Mouse (Mus musculus): ENCODE measurements at regions not wholly inside any gene's neighbourhood (a gene's known extent, or its start where the extent isn't known, plus 50 kb on each side); places are given as distances from the start of the nearest gene placed in this dataset.

- in situ Hi-C loops (cut with MboI, MseI), result no loop called here
Measured at GRCm38 (mm10) chr4:45746451-45746850, 52.4 kb upstream of the Aldh1b1 start.

DNA sequence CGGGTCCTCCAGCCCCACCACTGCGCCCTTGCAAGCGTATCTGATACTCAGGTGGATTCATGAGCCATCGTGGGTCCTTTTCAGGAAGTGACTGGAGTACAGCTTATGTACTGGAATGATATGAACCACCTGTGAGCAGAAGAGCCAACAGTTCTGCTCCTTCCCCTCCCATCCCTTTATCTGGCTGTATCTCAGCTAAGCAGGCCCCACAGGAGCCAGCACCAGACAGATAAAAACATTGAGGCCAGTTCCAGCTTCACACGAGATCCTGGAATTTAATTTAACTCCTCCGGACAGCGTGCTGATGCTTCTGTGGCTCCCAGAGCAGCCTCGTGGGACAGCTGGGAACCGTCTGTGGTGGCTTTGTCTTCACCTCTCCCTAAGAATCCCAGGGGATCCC is 53.1 kb upstream of the Aldh1b1 start:
- in situ Hi-C loops (cut with MboI, MseI), result no loop called here

GRCm38 (mm10) chr4:45744849-45745407 is 53.9 kb upstream of the Aldh1b1 start:
- in situ Hi-C loops (cut with MboI, MseI), result no loop called here

- in situ Hi-C loops (cut with MboI, MseI), result no loop called here
Measured at GRCm38 (mm10) chr4:45740779-45741365, 58.0 kb upstream of the Aldh1b1 start.

DNA sequence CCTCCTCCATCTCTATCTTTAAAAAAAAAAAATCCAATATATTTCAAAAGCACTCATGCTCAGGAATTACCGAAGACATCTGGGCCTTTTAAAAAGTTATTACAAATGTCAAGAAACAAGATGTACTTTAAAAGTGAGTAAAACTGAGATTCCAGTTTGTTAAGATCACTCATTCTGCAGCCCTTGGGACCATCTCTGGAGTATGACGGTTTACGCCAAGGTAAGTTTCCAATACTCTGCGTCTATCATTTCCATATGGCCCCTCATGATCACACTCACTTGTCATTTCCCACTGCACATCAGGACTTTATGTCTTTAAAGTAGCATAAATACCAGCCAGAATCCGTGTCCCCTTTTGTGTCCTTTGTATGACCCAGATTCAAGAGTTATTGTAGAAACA is 58.5 kb upstream of the Aldh1b1 start:
- in situ Hi-C loops (cut with MboI, MseI), result no loop called here

DNA sequence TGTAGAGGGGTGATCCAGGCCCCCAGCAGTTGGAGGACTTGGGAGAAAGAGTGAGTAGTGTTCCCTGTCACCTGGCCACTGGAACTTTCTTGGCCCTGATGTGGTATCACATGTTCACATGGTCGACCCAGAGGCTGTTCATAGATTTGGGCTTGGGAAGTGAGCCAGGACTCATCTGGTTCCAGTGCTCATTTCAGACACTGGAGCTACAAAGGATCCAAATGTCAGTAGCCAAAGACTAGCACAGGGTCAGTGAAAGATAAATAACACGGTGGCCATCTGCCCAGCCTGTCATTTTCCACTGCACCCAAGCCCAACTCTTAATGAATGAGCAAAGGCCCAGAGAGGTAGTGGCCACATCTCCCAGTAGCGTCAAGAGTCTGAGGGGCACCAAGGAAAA is 59.1 kb upstream of the Aldh1b1 start:
- in situ Hi-C loops (cut with MboI, MseI), result no loop called here

GRCm38 (mm10) chr4:45739168-45739567 is 59.7 kb upstream of the Aldh1b1 start:
- in situ Hi-C loops (cut with MboI, MseI), result no loop called here

DNA sequence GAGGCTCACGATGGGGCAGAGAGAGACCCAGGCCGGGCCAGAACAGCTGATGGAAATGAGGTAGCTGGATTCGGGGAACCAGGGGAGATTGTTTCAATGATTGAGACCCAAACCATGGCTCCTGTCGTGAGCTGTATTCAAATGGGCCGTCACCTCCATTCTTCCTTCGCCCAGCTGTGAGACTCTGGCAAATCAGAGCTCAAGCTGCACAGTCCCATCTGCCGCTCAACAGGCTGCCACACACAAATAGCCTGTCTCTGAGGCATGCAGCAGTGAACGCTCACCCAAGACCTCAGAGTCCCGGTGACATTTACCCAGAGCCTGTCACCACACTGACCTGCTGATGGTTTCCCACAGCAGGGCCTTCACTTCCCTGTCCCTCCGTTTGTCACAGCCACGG is 60.1 kb upstream of the Aldh1b1 start:
- in situ Hi-C loops (cut with MboI, MseI), result no loop called here

DNA sequence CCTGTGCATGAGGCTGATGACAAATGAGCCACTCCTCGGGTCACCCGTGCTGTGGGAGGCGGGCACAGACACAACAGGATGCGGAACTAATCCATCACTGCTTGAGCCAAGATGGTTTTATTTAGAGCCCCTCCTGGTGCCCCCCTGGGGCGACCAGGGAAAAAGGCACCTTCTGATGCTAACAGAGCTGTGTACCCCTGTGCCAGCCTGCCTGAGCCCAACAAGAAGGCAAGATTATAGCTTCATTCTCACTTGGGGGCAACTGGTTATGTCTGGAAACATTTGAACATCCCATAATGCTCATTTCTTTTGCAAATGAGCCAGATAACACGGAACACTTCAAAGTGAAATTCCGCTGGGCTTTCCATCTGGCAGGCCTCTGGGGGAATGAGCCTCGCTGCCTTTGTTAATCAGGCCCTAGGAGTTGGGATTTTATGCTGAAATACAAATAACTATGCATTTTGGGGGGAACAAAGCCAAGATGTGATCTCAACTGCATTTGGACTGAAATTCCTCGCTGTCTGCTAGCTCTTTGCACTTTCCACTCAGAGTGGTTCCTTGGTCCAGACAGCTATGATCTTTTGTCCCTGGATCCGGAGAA is 62.5 kb upstream of the Aldh1b1 start:
- in situ Hi-C loops (cut with MboI, MseI), result no loop called here

DNA sequence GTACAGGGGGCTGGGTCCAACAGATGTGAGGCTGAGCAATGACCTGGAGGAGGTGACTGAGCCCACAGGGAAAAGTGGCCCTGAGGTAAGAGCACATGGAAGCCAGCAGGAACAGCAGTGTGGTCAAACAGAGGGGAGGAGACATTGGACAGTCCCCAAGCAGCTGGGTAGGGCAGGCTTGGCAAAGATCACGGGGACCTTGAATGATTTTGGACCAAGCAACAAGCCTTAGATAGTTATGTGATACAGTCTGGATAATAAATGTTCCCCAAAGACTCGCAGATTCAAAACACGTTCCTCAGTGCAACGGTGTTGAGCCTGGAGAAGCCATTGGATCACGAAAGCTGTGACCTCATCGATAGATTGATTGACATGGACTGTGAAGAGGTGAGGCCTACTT is 64.8 kb upstream of the Aldh1b1 start:
- in situ Hi-C loops (cut with MboI, MseI), result no loop called here

DNA sequence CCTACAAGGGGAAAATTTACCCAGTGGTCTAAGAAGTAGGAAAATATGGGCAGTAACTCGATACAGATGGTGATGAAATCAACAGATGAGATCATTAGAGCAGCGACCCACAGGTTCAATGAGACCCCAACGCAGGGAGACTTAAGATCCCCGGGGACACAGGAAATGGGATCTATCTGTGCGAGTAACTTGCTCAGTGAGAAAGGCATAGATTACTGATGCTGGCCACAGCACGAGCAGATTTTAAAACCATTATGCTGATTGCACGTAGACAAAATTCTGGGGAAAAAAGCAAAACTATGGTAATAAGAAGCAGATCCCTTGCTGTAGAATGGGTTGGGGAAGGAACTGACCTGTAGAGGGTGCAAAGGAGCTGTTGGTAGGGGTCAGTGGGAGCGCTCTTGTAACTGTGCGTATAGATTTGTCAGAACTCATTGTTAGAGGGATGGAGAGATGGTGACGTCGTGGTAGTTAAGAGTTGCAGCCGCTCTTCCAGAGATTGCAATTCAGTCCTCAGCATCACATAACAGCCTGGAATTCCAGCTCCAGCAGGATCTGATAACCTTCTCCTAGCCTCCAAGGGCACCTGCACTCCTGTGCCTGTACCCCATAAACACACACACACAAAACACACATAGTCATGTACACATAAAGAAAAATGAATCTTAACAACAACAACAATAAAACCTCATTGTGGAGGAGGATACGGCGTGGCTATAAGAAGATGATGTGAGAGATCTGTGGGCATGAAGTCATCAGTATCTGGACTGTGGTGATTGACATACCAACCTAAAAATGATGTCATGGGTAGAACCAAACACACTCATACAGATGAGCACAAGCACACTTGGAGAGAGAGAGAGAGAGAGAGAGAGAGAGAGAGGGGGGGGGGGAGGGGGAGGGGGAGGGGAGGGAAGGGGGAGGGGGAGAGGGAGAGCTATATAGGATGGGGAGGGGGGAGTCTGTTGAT is 67.7 kb upstream of the Aldh1b1 start:
- in situ Hi-C loops (cut with MboI, MseI), result no loop called here

DNA sequence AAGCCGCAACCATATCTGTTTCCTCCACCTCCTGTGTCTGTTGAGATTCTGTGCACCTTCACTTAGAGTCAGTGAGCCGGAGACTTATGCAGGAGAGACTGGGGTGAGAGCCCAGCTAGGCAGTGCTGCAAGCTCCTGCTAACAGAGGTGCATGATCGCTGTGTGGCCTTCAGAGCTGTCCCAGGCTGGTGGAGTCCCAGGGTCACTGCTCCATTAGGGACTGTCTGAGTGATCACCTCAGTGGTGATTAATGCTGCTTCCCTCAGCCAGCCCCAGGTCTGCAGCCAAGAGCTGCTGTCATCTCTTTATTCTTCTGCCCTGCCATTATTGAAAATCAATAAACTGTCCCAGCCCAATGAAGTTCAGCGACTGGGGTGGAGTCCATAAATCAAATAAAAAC is 69.0 kb upstream of the Aldh1b1 start:
- in situ Hi-C loops (cut with MboI, MseI), result no loop called here

- in situ Hi-C loops (cut with MboI, MseI), result no loop called here
Measured at GRCm38 (mm10) chr4:45728825-45729224, 70.0 kb upstream of the Aldh1b1 start.

GRCm38 (mm10) chr4:45727915-45728314 is 70.9 kb upstream of the Aldh1b1 start:
- in situ Hi-C loops (cut with MboI, MseI), result no loop called here

DNA sequence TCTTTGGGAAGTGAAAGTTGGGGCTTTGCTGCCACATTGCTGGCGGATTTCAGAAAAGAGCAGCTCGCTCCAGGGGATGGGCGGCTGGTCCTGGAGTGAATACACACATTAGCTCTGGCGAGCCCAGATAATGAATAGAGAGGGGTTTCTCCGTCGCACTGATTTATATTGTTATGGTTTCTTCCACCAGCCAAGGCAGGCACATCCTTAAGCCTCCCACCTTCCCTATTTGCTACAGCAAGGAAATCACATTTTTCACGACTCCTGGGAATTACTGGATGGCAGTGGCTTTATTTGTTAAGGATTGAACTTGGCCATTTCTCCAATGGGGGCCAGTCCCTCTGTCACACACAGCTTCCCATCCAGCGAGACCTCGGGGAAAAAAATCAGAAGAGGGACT is 71.3 kb upstream of the Aldh1b1 start:
- in situ Hi-C loops (cut with MboI, MseI), result no loop called here

GRCm38 (mm10) chr4:45726783-45727182 is 72.0 kb upstream of the Aldh1b1 start:
- in situ Hi-C loops (cut with MboI, MseI), result no loop called here

DNA sequence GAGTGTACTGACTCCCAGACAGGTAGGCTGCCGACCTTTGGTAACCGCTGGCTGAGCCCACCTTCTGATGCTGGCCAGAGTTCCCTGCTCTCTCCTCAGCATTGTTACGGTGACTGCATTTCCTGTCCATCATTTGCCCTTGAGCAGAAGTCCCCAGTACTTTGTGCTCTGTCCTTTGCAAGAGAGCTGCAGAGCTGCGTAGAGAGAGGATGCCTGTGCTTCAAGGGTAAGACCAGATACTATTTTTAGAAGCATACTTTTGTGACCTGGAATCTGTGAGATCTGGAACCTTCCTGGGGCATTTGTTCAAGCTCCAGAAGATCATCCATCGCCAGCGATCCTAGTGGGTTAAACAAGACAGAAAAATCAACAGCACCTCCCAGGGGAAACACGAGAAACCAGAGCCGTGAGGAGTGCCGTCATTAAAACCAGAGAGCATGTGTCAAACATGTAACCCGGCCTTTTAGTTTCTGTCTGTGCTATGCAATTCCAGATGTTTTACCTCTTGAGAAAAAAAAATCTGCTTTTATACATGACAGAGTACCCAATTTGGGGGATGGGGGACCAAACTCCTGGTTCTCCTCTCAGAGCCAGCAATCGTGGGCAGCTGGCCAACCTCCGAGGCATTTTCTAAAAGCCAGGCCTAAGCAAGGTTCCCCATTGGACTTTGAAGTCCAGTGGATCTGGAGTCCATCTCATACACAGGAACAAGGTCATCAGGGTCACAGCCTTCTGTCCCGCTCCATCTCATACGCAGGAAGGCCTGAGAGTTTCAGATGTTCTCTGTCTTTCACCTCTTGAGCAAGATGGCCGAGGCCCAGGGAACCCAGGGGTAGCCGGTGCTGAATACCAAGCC is 73.5 kb upstream of the Aldh1b1 start:
- in situ Hi-C loops (cut with MboI, MseI), result no loop called here

DNA sequence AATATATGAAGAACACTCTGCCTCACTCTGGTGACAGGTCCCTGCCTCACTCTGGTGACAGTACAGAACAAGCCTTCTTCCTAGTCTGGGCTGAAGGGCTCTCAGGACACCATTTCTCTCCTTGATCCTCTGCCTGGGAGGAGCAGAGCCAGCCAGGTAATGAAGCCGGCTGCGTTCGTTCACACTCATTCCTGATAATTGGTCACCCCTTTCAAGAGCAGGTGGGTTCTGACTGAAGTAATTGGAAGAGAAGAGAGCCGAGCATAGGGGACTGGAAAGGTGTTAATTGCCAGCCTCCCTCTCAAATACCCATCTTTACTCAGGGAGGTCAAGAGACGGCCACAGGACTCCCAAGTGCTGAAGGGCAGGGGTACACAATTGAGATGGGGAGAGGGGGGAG is 78.5 kb upstream of the Aldh1b1 start:
- in situ Hi-C loops (cut with MboI, MseI), result no loop called here

DNA sequence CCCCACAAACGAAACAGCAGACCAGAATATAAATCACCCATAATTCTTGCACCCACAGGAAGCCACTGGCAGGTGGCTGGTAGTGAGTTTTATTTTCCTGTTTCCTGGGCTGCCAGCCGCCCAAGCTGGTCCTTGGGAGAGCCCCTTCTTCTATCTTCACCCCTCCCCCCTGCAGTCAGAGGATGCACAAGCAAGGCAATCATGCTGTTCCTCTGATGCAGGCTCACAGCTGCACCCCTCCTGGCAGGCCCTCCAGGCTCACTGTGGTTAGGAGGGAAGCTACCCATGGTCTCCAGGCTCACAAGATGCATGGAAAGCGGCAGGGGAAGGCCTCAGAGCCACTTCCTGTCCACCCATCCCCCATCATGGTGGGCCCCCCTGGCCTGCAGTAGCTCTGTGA is 79.3 kb upstream of the Aldh1b1 start:
- in situ Hi-C loops (cut with MboI, MseI), result no loop called here

DNA sequence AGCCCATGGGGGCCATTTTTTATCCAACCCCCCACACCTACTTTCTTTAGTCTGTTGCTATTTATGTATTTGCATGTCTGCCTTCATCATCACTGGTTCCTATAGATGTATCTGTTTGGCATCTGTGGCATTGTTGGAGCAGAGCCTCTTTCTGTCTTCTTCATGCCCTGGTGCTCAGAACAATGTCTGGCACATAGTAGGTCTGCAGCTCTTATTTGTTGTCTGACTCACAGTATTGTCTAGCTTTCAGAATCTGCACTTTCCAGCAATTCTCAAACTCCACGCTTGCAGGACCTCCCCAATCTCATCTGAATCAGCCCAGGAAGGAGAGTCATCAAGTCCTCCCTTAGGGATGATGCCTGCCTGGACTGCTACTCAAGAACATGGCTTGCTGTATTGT is 82.9 kb upstream of the Aldh1b1 start:
- in situ Hi-C loops (cut with MboI, MseI), result no loop called here

DNA sequence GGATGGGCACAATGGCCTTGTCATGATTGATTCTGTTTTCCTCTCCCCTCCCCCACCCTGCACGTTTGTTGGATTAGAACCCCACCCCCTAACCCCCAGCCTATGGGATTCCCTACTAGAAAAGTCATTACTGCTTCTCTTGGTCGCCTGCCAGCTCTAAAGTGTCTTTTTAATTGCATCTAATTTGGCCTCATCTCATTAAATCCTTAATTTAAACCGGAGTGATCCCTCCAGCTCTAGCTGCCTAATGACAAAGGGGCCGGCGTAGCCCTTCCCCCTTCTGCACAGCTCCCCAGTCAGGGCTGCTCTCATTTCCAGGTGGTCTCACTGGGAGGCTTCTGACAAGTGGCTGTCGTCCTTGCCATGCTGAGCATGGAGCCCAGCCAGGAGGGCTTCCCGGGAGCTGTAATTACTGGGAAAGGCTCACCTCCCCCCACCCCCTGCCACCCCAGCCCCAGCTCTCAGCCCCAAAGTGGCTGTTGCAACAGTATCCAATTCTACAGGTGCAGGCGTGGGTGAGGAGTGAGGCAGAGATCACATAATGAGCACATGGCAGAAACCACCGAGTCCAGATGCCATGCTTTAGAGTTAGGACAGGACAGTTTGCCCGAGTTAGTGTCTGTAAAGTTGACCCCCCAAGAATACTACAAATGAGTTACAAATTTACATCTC is 84.8 kb upstream of the Aldh1b1 start:
- in situ Hi-C loops (cut with MboI, MseI), result no loop called here
